Mouse (Mus musculus) midbrain, embryonic 13.5 days (tissue): ENCODE data around the gene Abcc8. TPM values are rescaled to one million over a fixed set of nuclear protein-coding genes. Genes with fewer than 3 reads are reported as not detected.
A peak's percentile ranks its signal among the peaks of the same experiment; 100 is the strongest.
"Not testable (repeated sequence)": the region's sequence is repeated elsewhere in the genome, so short reads cannot be mapped to it uniquely, and the experiment has no call there.

Experiments used
- ATAC-seq: fragments of 200-750 bp; cut with Nextera tagmentation; 2 replicates; pipeline ENCODE4 v1.8.0; 2017; ENCODE audit warnings: mild to moderate bottlenecking, moderate TSS enrichment, moderate library complexity
- H3K27ac ChIP-seq: fragments of 300-500 bp; sonication (generic); 2 replicates; pipeline ENCODE4 v1.5.1; 2015; ENCODE audit warnings: inconsistent platforms, mild to moderate bottlenecking, moderate library complexity
- H3K27me3 ChIP-seq: fragments of 300-500 bp; sonication (generic); 2 replicates; pipeline ENCODE4 v1.6.1; 2015; ENCODE audit warnings: mild to moderate bottlenecking, inconsistent platforms
- H3K36me3 ChIP-seq: fragments of 300-500 bp; sonication (generic); 2 replicates; pipeline ENCODE4 v1.6.1; 2015; ENCODE audit warnings: mild to moderate bottlenecking, inconsistent platforms
- H3K4me1 ChIP-seq: fragments of 300-500 bp; sonication (generic); replicated peaks from 2 replicates; pipeline ENCODE4 v1.6.1; 2015; ENCODE audit warnings: inconsistent platforms
- H3K4me2 ChIP-seq: fragments of 300-500 bp; sonication (generic); replicated peaks from 2 replicates; pipeline ENCODE4 v1.6.1; 2015; ENCODE audit warnings: moderate library complexity, mild to moderate bottlenecking, inconsistent platforms
- H3K4me3 ChIP-seq: fragments of 300-500 bp; sonication (generic); replicated peaks from 2 replicates; pipeline ENCODE4 v1.5.1; 2015; ENCODE audit warnings: mild to moderate bottlenecking, inconsistent platforms
- H3K9ac ChIP-seq: fragments of 300-500 bp; sonication (generic); replicated peaks from 2 replicates; pipeline ENCODE4 v1.6.1; 2015; ENCODE audit warnings: mild to moderate bottlenecking, inconsistent platforms
- H3K9me3 ChIP-seq: fragments of 300-500 bp; sonication (generic); 2 replicates; pipeline ENCODE4 v1.6.1; 2016; ENCODE audit warnings: mild to moderate bottlenecking, inconsistent platforms
- WGBS: fragments of 180-500 bp; shearing (Covaris S2); methylation state at CpG from one replicate; pipeline ENCODE4 v1.1.7; 2015; 5-methylcytosine and 5-hydroxymethylcytosine counted together
- polyA plus RNA-seq: library from polyadenylated mRNA; unstranded; fragments of >200 nt; fragmentation: Nextera tagmentation; extraction: Ambion mirVana; gene quantifications from 2 replicates; pipeline ENCODE4 v1.2.1, GENCODE M21; 2015

Gene Abcc8
- polyA plus RNA-seq, 1 experiment from 2014 or later = 2.3 TPM

DNA sequence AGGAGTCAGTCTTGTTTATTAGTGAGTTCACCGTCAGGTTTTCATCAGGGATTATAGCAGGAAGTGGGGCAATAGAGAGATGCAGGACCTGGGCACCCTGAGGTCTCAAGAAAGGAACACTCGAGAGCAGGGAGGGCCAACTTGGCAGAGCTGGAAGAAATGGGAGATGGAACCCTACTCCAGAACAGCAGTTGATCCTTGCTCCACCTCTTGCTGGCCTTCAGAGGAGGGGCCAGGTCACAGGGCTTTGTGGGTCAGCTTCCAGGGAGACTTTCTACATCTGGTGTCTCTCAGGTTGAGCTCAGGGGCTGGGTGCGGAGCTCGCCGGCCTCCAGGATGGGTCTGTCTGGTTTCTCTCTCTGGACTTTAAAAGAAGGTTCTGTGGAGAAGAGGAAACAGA is 15.5 kb upstream of the Abcc8 start:
- H3K4me1 ChIP-seq = 0 out of 2 replicates have a peak, but pooled peaks cover 2% of the 10 kb centered on the region

GRCm38 (mm10) chr7:46184232-46184631 is 4.4 kb upstream of the Abcc8 start:
- no peak overlapping the region for H3K27ac ChIP-seq
- no peak overlapping the region for H3K9ac ChIP-seq
- no peak overlapping the region for H3K4me2 ChIP-seq
- no peaks in the 10 kb centered on the region for H3K36me3 ChIP-seq
- H3K4me3 ChIP-seq = no peak overlapping the region
- H3K27me3 ChIP-seq = peaks cover 34% of the 10 kb centered on the region
- no peaks in the 10 kb centered on the region for H3K9me3 ChIP-seq
- no peak for ATAC-seq
- H3K4me1 ChIP-seq = peaks cover 9% of the 10 kb centered on the region

More for the DNA sequence above, 15.5 kb upstream of the Abcc8 start:
- Histone ChIP-seq H3K9ac (no peak overlapping the region), H3K27me3 (no peaks in the 10 kb centered on the region), H3K4me2 (no peak overlapping the region), H3K4me3 (no peak overlapping the region), H3K36me3 (no peaks in the 10 kb centered on the region), H3K27ac (no peak overlapping the region), H3K9me3 (no peaks in the 10 kb centered on the region)
- ATAC-seq = no peak
- 89% methylated on average over 5 of the region's 5 CpGs for WGBS

- WGBS = 3% methylated on average over 3 of the region's 3 CpGs
- H3K4me1 ChIP-seq = peaks cover 10% of the 10 kb centered on the region
- H3K36me3 ChIP-seq = no peaks in the 10 kb centered on the region
- no peak overlapping the region for H3K4me2 ChIP-seq
- H3K4me3 ChIP-seq = no peak overlapping the region
- peaks cover 55% of the 10 kb centered on the region for H3K27me3 ChIP-seq
- H3K9me3 ChIP-seq = no peaks in the 10 kb centered on the region
- no peak overlapping the region for H3K27ac ChIP-seq
- ATAC-seq = peak; percentile 78
- H3K9ac ChIP-seq = no peak overlapping the region
These were observed 1.8 kb upstream of the Abcc8 start for GRCm38 (mm10) chr7:46181590-46181989.

GRCm38 (mm10) chr7:46168980-46169379 is 10.9 kb downstream of the Abcc8 start:
- not testable (repeated sequence) for H3K4me3 ChIP-seq, H3K27me3 ChIP-seq, H3K9me3 ChIP-seq, H3K36me3 ChIP-seq, H3K4me1 ChIP-seq, ATAC-seq, H3K4me2 ChIP-seq, H3K27ac ChIP-seq, H3K9ac ChIP-seq
- whole genome bisulfite sequencing = 93% methylated on average over 1 of the region's 1 CpGs

GRCm38 (mm10) chr7:46168402-46168801 is 11.4 kb downstream of the Abcc8 start:
- no peak for ATAC-seq
- Histone ChIP-seq H3K9ac (no peak overlapping the region), H3K27ac (no peak overlapping the region), H3K4me1 (no peaks in the 10 kb centered on the region), H3K36me3 (no peaks in the 10 kb centered on the region), H3K4me2 (no peak overlapping the region), H3K27me3 (no peaks in the 10 kb centered on the region), H3K4me3 (no peak overlapping the region), H3K9me3 (no peaks in the 10 kb centered on the region)
- WGBS = 90% methylated on average over 6 of the region's 6 CpGs

DNA sequence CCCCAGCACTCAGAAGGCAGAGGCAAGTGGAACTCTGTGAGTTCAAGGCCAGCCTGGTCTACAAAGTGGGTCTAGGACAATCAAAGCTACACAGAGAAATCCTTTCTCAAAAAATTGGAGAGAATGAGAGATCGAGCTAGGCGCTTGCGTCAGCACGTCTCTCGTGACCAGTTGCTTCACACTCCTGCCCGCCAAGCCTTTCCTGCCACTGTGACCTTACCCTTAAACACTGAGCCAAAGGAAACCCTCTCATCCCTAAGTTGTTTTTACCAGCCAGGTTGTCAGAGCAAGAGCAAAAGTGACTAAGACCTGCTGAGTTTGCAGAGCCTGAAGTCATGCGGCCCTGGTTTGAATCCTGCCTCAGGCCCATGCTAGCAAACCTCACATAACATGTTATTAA is 11.9 kb downstream of the Abcc8 start:
- no peak overlapping the region for H3K9ac ChIP-seq
- no peak overlapping the region for H3K4me2 ChIP-seq
- 95% methylated on average over 7 of the region's 7 CpGs for WGBS
- H3K27me3 ChIP-seq = no peaks in the 10 kb centered on the region
- no peak overlapping the region for H3K4me3 ChIP-seq
- ATAC-seq = no peak
- no peaks in the 10 kb centered on the region for H3K36me3 ChIP-seq
- no peaks in the 10 kb centered on the region for H3K4me1 ChIP-seq
- H3K27ac ChIP-seq = no peak overlapping the region
- no peaks in the 10 kb centered on the region for H3K9me3 ChIP-seq

GRCm38 (mm10) chr7:46165876-46166275 is 14.0 kb downstream of the Abcc8 start:
- no peaks in the 10 kb centered on the region for H3K36me3 ChIP-seq
- H3K27me3 ChIP-seq = no peaks in the 10 kb centered on the region
- H3K4me3 ChIP-seq = no peak overlapping the region
- WGBS = 94% methylated on average over 11 of the region's 11 CpGs
- no peak overlapping the region for H3K4me2 ChIP-seq
- no peak overlapping the region for H3K9ac ChIP-seq
- peaks cover 4% of the 10 kb centered on the region; the same call in 1 of the 2 replicates for H3K4me1 ChIP-seq
- H3K9me3 ChIP-seq = no peaks in the 10 kb centered on the region
- no peak overlapping the region for H3K27ac ChIP-seq
- no peak for ATAC-seq

DNA sequence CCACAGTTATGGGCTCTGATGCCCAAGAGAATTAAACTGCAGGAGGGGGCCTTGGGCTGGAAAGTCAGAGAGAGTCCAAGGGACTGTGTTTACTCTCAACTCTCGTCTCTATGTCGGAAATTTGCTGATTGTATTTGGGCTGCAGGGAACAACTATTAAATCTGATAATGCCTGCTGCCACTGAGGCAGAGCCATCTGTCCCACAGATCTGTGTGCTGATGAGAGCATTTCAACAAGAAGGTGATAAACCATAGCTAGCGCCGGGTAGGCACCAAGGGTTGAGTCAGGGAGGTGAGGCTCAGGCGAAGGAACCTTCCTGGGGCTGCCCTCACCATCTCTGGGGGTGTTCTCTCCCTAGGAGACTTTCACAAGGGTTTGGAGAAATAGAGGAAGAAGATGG is 17.1 kb downstream of the Abcc8 start:
- Histone ChIP-seq H3K36me3 (no peaks in the 10 kb centered on the region), H3K4me2 (no peak overlapping the region), H3K27ac (no peak overlapping the region), H3K4me1 (peaks cover 13% of the 10 kb centered on the region; the same call in 1 of the 2 replicates), H3K9me3 (no peaks in the 10 kb centered on the region), H3K27me3 (no peaks in the 10 kb centered on the region), H3K4me3 (no peak overlapping the region), H3K9ac (no peak overlapping the region)
- 82% methylated on average over 5 of the region's 5 CpGs for WGBS
- no peak for ATAC-seq

GRCm38 (mm10) chr7:46162132-46162727 is 17.6 kb downstream of the Abcc8 start:
- H3K36me3 ChIP-seq = no peaks in the 10 kb centered on the region
- no peaks in the 10 kb centered on the region for H3K27me3 ChIP-seq
- WGBS = 74% methylated on average over 11 of the region's 11 CpGs
- no peak overlapping the region for H3K4me2 ChIP-seq
- H3K9me3 ChIP-seq = no peaks in the 10 kb centered on the region
- H3K4me1 ChIP-seq = peaks cover 15% of the 10 kb centered on the region; the same call in 1 of the 2 replicates
- no peak overlapping the region for H3K4me3 ChIP-seq
- H3K27ac ChIP-seq = no peak overlapping the region
- ATAC-seq = no peak
- 0 out of 2 replicates have a peak overlapping the region, but pooled peaks have one; percentile 1 for H3K9ac ChIP-seq

- Histone ChIP-seq H3K4me2 (no peak overlapping the region), H3K9me3 (no peaks in the 10 kb centered on the region), H3K27me3 (no peaks in the 10 kb centered on the region), H3K9ac (no peak overlapping the region), H3K27ac (no peak overlapping the region), H3K36me3 (no peaks in the 10 kb centered on the region), H3K4me3 (no peak overlapping the region), H3K4me1 (peaks cover 15% of the 10 kb centered on the region; the same call in 1 of the 2 replicates)
- WGBS = 28% methylated on average over 3 of the region's 3 CpGs
- no peak for ATAC-seq
These were observed 18.2 kb downstream of the Abcc8 start for GRCm38 (mm10) chr7:46161615-46162014.

DNA sequence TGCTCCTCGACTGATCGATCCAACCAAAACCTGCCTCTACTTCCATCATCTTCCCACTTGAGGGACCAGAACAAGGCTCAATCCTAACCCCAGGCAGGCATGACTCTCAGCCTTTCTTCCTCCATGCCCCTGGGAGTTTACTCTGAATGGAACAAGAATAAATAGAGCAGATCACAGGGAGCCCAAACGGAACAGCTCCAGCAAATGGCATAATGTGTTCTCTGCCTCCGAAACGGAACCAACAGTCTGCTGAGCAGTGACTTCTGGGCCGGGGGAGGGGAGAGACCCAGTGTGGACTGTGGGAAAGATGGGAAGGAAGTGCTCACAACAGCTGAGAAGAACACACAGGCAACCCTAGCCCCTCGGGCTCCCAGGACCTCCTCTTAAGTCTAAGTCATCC is 22.1 kb downstream of the Abcc8 start:
- no peak for ATAC-seq
- H3K4me2 ChIP-seq = no peak overlapping the region
- no peak overlapping the region for H3K9ac ChIP-seq
- no peaks in the 10 kb centered on the region for H3K9me3 ChIP-seq
- H3K4me1 ChIP-seq = peaks cover 42% of the 10 kb centered on the region
- no peak overlapping the region for H3K27ac ChIP-seq
- H3K4me3 ChIP-seq = no peak overlapping the region
- H3K27me3 ChIP-seq = peaks cover 2% of the 10 kb centered on the region; the same call in 1 of the 2 replicates
- WGBS = 71% methylated on average over 7 of the region's 7 CpGs
- no peaks in the 10 kb centered on the region for H3K36me3 ChIP-seq

- H3K27me3 ChIP-seq = peaks cover 2% of the 10 kb centered on the region; the same call in 1 of the 2 replicates
- H3K9ac ChIP-seq = no peak overlapping the region
- 0 out of 2 replicates have a peak overlapping the region, but pooled peaks have one; percentile 2 for H3K4me2 ChIP-seq
- H3K9me3 ChIP-seq = no peaks in the 10 kb centered on the region
- H3K4me3 ChIP-seq = no peak overlapping the region
- peaks cover 40% of the 10 kb centered on the region for H3K4me1 ChIP-seq
- 21% methylated on average over 18 of the region's 18 CpGs for WGBS
- no peak for ATAC-seq
- H3K36me3 ChIP-seq = no peaks in the 10 kb centered on the region
- H3K27ac ChIP-seq = peak overlapping the region; percentile 0; the same call in 1 of the 2 replicates
These were observed 25.0 kb downstream of the Abcc8 start for GRCm38 (mm10) chr7:46154498-46155488.
